Mouse (Mus musculus) lung, embryonic 14.5 days (tissue): Measurements from ENCODE around the gene Dtx3l. TPM values are rescaled to one million over a fixed set of nuclear protein-coding genes. Genes with fewer than 3 reads are reported as not detected.
"Not testable (repeated sequence)": the region's sequence is repeated elsewhere in the genome, so short reads cannot be mapped to it uniquely, and the experiment has no call there.

Experiments
- ATAC-seq: fragments of 200-750 bp; cut with Nextera tagmentation; 2 replicates; pipeline ENCODE4 v1.8.0; 2017; ENCODE audit warnings: mild to moderate bottlenecking, moderate TSS enrichment, moderate library complexity; ENCODE audit not compliant: insufficient read depth
- DNase-seq: peaks from one replicate; pipeline ENCODE4 v3.0.0-alpha.2; 2015
- H3K27ac ChIP-seq: fragments of 300-500 bp; sonication (generic); 2 replicates; pipeline ENCODE4 v1.5.1; 2014; ENCODE audit warnings: low read depth, mild to moderate bottlenecking, moderate library complexity
- H3K27me3 ChIP-seq: fragments of 300-500 bp; sonication (generic); 2 replicates; pipeline ENCODE4 v1.6.1; 2014; ENCODE audit warnings: low read length, control low read depth; ENCODE audit not compliant: insufficient read depth
- H3K36me3 ChIP-seq: fragments of 300-500 bp; sonication (generic); 2 replicates; pipeline ENCODE4 v1.6.1; 2014; ENCODE audit warnings: control low read depth; ENCODE audit not compliant: insufficient read depth
- H3K4me1 ChIP-seq: fragments of 300-500 bp; sonication (generic); 2 replicates; pipeline ENCODE4 v1.6.1; 2014; ENCODE audit warnings: antibody characterized with exemption, control low read depth; ENCODE audit not compliant: insufficient read depth
- H3K4me2 ChIP-seq: fragments of 300-500 bp; sonication (generic); 2 replicates; pipeline ENCODE4 v1.6.1; 2014; ENCODE audit warnings: mild to moderate bottlenecking
- H3K4me3 ChIP-seq: fragments of 300-500 bp; sonication (generic); 2 replicates; pipeline ENCODE4 v1.5.1; 2014; ENCODE audit warnings: low read depth, low read length
- H3K9ac ChIP-seq: fragments of 300-500 bp; sonication (generic); 2 replicates; pipeline ENCODE4 v1.6.1; 2014
- H3K9me3 ChIP-seq: fragments of 300-500 bp; sonication (generic); 2 replicates; pipeline ENCODE4 v1.6.1; 2016; ENCODE audit warnings: low read depth, low read length, control low read depth
- CTCF ChIP-seq: IDR thresholded peaks from 2 replicates; pipeline ENCODE4 v1.5.1; 2016; ENCODE audit warnings: antibody characterized with exemption, low read depth
- WGBS: fragments of 180-500 bp; shearing (Covaris S2); extraction: QIAGEN DNeasy Blood & Tissue Kit; methylation state at CpG from one replicate; pipeline ENCODE4 v1.1.7; 2014; 5-methylcytosine and 5-hydroxymethylcytosine counted together
- polyA plus RNA-seq: library from polyadenylated mRNA; unstranded; fragments of >200 nt; fragmentation: Nextera tagmentation; extraction: Ambion mirVana; gene quantifications from 2 replicates; pipeline ENCODE4 v1.2.1, GENCODE M21; 2014

Dtx3l gene
- polyA plus RNA-seq, 1 experiment from 2014 or later, result 4.9 TPM

GRCm38 (mm10) chr16:35904121-35904736 is 34.7 kb downstream of the Dtx3l start:
- Histone ChIP-seq H3K4me1 (no peaks in the 10 kb centered on the region), H3K9ac (no peak overlapping the region), H3K36me3 (no peaks in the 10 kb centered on the region), H3K4me3 (no peak overlapping the region), H3K27me3 (no peaks in the 10 kb centered on the region), H3K4me2 (no peak overlapping the region), H3K9me3 (no peaks in the 10 kb centered on the region), H3K27ac (no peak overlapping the region)
- DNase-seq, result no peak
- no peak for ATAC-seq
- WGBS, result 72% methylated on average over 4 of the region's 4 CpGs
- no peak for TF ChIP-seq CTCF

- Histone ChIP-seq H3K36me3 (no peaks in the 10 kb centered on the region), H3K4me1 (no peaks in the 10 kb centered on the region), H3K4me2 (no peak overlapping the region), H3K9me3 (no peaks in the 10 kb centered on the region), H3K27me3 (no peaks in the 10 kb centered on the region), H3K9ac (no peak overlapping the region), H3K27ac (no peak overlapping the region), H3K4me3 (no peak overlapping the region)
- no peak for TF ChIP-seq CTCF
- WGBS, result 88% methylated on average over 6 of the region's 6 CpGs
- no peak for ATAC-seq
- no peak for DNase-seq
These were observed 35.8 kb downstream of the Dtx3l start for GRCm38 (mm10) chr16:35903014-35903640.

GRCm38 (mm10) chr16:35900541-35900940 is 38.4 kb downstream of the Dtx3l start:
- no peak overlapping the region for H3K27ac ChIP-seq
- H3K4me2 ChIP-seq, result no peak overlapping the region
- 82% methylated on average over 3 of the region's 3 CpGs for WGBS
- H3K9ac ChIP-seq, result no peak overlapping the region
- H3K9me3 ChIP-seq, result no peaks in the 10 kb centered on the region
- no peaks in the 10 kb centered on the region for H3K36me3 ChIP-seq
- TF ChIP-seq CTCF, result no peak
- no peak for ATAC-seq
- H3K4me3 ChIP-seq, result no peak overlapping the region
- no peak for DNase-seq
- H3K4me1 ChIP-seq, result no peaks in the 10 kb centered on the region
- no peaks in the 10 kb centered on the region for H3K27me3 ChIP-seq

GRCm38 (mm10) chr16:35894997-35895396 is 44.0 kb downstream of the Dtx3l start:
- Histone ChIP-seq H3K9me3 (no peaks in the 10 kb centered on the region), H3K9ac (no peak overlapping the region), H3K4me1 (no peaks in the 10 kb centered on the region), H3K36me3 (no peaks in the 10 kb centered on the region), H3K27ac (no peak overlapping the region), H3K4me3 (no peak overlapping the region), H3K27me3 (no peaks in the 10 kb centered on the region), H3K4me2 (no peak overlapping the region)
- DNase-seq, result no peak
- WGBS, result 55% methylated on average over 6 of the region's 6 CpGs
- no peak for TF ChIP-seq CTCF
- no peak for ATAC-seq

- ATAC-seq, H3K36me3 ChIP-seq, H3K4me2 ChIP-seq, H3K9me3 ChIP-seq, H3K4me3 ChIP-seq, DNase-seq, H3K27ac ChIP-seq, H3K9ac ChIP-seq, H3K27me3 ChIP-seq, H3K4me1 ChIP-seq: not testable (repeated sequence)
- 62% methylated on average over 5 of the region's 5 CpGs for WGBS
These were observed 47.3 kb downstream of the Dtx3l start for GRCm38 (mm10) chr16:35891603-35892002.

- Histone ChIP-seq H3K4me1 (no peaks in the 10 kb centered on the region), H3K27me3 (no peaks in the 10 kb centered on the region), H3K27ac (no peak overlapping the region), H3K4me3 (no peak overlapping the region), H3K36me3 (no peaks in the 10 kb centered on the region), H3K9ac (no peak overlapping the region), H3K4me2 (no peak overlapping the region), H3K9me3 (no peaks in the 10 kb centered on the region)
- ATAC-seq (no peak), DNase-seq (peak; percentile 21)
- WGBS, result 74% methylated on average over 3 of the region's 3 CpGs
- peak; percentile 56 for TF ChIP-seq CTCF
These were observed 48.3 kb downstream of the Dtx3l start for GRCm38 (mm10) chr16:35890645-35891044.

- no peak for ATAC-seq
- Histone ChIP-seq H3K9ac (no peak overlapping the region), H3K36me3 (no peaks in the 10 kb centered on the region), H3K4me3 (no peak overlapping the region), H3K27me3 (no peaks in the 10 kb centered on the region), H3K4me1 (no peaks in the 10 kb centered on the region), H3K9me3 (no peaks in the 10 kb centered on the region), H3K27ac (no peak overlapping the region), H3K4me2 (no peak overlapping the region)
- DNase-seq, result no peak
- WGBS, result 88% methylated on average over 5 of the region's 5 CpGs
- TF ChIP-seq CTCF, result no peak
These were observed 50.0 kb downstream of the Dtx3l start for GRCm38 (mm10) chr16:35888910-35889309.
